Mouse (Mus musculus): ENCODE measurements around the gene Cox20. TPM values are rescaled to one million over a fixed set of nuclear protein-coding genes. Genes with fewer than 3 reads are reported as not detected.
"Not testable (repeated sequence)": the region's sequence is repeated elsewhere in the genome, so short reads cannot be mapped to it uniquely, and the experiment has no call there.

The Cox20 gene
- total and polyA plus RNA-seq, 2 experiments from 2014 or later, result 268 to 519 TPM

GRCm38 (mm10) chr1:178283946-178284720 is 34.8 kb upstream of the Cox20 start:
- no peak overlapping the region for H3K9ac ChIP-seq (replicated peaks; ENCODE audit: low read depth, low read length)
- 64% methylated on average over 2 of the region's 2 CpGs for WGBS
- DNase-seq (ENCODE audit: low spot score), result no peak
- H3K27me3 ChIP-seq (ENCODE audit: control insufficient read depth, insufficient read depth, low read length), result no peaks in the 10 kb centered on the region
- no peaks in the 10 kb centered on the region for H3K36me3 ChIP-seq (replicated peaks; ENCODE audit: control insufficient read depth, insufficient read depth, low read length)
- H3K9me3 ChIP-seq (replicated peaks; ENCODE audit: control insufficient read depth, low read length), result no peaks in the 10 kb centered on the region
- H3K27ac ChIP-seq (ENCODE audit: low read depth), result no peak overlapping the region
- no peak overlapping the region for H3K4me2 ChIP-seq (ENCODE audit: low read depth, low read length)
- TF ChIP-seq CTCF (IDR thresholded peaks at IDR 0.05; ENCODE audit: low read depth) (no peak), EP300 (IDR thresholded peaks at IDR 0.05; ENCODE audit: low read depth) (no peak)
- no peak for ATAC-seq (ENCODE audit: insufficient read depth, low read depth)
- H3K4me1 ChIP-seq (ENCODE audit: control insufficient read depth, insufficient read depth), result no peaks in the 10 kb centered on the region
- H3K4me3 ChIP-seq (ENCODE audit: low read depth, low read length), result no peak overlapping the region

- H3K9me3 ChIP-seq (replicated peaks; ENCODE audit: control insufficient read depth, low read length), result no peaks in the 10 kb centered on the region
- no peaks in the 10 kb centered on the region for H3K27me3 ChIP-seq (ENCODE audit: control insufficient read depth, insufficient read depth, low read length)
- no peak overlapping the region for H3K27ac ChIP-seq (ENCODE audit: low read depth)
- H3K9ac ChIP-seq (replicated peaks; ENCODE audit: low read depth, low read length), result no peak overlapping the region
- no peaks in the 10 kb centered on the region for H3K36me3 ChIP-seq (replicated peaks; ENCODE audit: control insufficient read depth, insufficient read depth, low read length)
- TF ChIP-seq CTCF (IDR thresholded peaks at IDR 0.05; ENCODE audit: low read depth), result no peak
- no peak for TF ChIP-seq EP300 (IDR thresholded peaks at IDR 0.05; ENCODE audit: low read depth)
- H3K4me2 ChIP-seq (ENCODE audit: low read depth, low read length), result no peak overlapping the region
- ATAC-seq (ENCODE audit: insufficient read depth, low read depth), result no peak
- 56% methylated on average over 8 of the region's 8 CpGs for WGBS
- H3K4me3 ChIP-seq (ENCODE audit: low read depth, low read length), result no peak overlapping the region
- no peak for DNase-seq (ENCODE audit: low spot score)
- H3K4me1 ChIP-seq (ENCODE audit: control insufficient read depth, insufficient read depth), result no peaks in the 10 kb centered on the region
Observed at GRCm38 (mm10) chr1:178287601-178288176, 31.2 kb upstream of the Cox20 start.

- no peaks in the 10 kb centered on the region for H3K27me3 ChIP-seq (ENCODE audit: control insufficient read depth, insufficient read depth, low read length)
- no peak overlapping the region for H3K4me3 ChIP-seq (ENCODE audit: low read depth, low read length)
- no peak for DNase-seq (ENCODE audit: low spot score)
- H3K9ac ChIP-seq (replicated peaks; ENCODE audit: low read depth, low read length), result no peak overlapping the region
- 70% methylated on average over 3 of the region's 3 CpGs for WGBS
- no peak for TF ChIP-seq EP300 (IDR thresholded peaks at IDR 0.05; ENCODE audit: low read depth)
- TF ChIP-seq CTCF (IDR thresholded peaks at IDR 0.05; ENCODE audit: low read depth), result no peak
- H3K4me2 ChIP-seq (ENCODE audit: low read depth, low read length), result no peak overlapping the region
- no peaks in the 10 kb centered on the region for H3K9me3 ChIP-seq (replicated peaks; ENCODE audit: control insufficient read depth, low read length)
- no peaks in the 10 kb centered on the region for H3K36me3 ChIP-seq (replicated peaks; ENCODE audit: control insufficient read depth, insufficient read depth, low read length)
- ATAC-seq (ENCODE audit: insufficient read depth, low read depth), result no peak
- H3K27ac ChIP-seq (ENCODE audit: low read depth), result no peak overlapping the region
- no peaks in the 10 kb centered on the region for H3K4me1 ChIP-seq (ENCODE audit: control insufficient read depth, insufficient read depth)
Observed at GRCm38 (mm10) chr1:178291716-178292115, 27.2 kb upstream of the Cox20 start.

GRCm38 (mm10) chr1:178294051-178294450 is 24.9 kb upstream of the Cox20 start:
- H3K9me3 ChIP-seq (replicated peaks; ENCODE audit: control insufficient read depth, low read length), result no peaks in the 10 kb centered on the region
- no peak for ATAC-seq (ENCODE audit: insufficient read depth, low read depth)
- WGBS, result 83% methylated on average over 1 of the region's 1 CpGs

GRCm38 (mm10) chr1:178301261-178301660 is 17.7 kb upstream of the Cox20 start:
- WGBS, result 78% methylated on average over 2 of the region's 2 CpGs
- H3K9me3 ChIP-seq (replicated peaks; ENCODE audit: control insufficient read depth, low read length); H3K9ac ChIP-seq (replicated peaks; ENCODE audit: low read depth, low read length); H3K36me3 ChIP-seq (replicated peaks; ENCODE audit: control insufficient read depth, insufficient read depth, low read length); H3K27ac ChIP-seq (ENCODE audit: low read depth); ATAC-seq (ENCODE audit: insufficient read depth, low read depth); H3K4me3 ChIP-seq (ENCODE audit: low read depth, low read length); H3K27me3 ChIP-seq (ENCODE audit: control insufficient read depth, insufficient read depth, low read length); H3K4me2 ChIP-seq (ENCODE audit: low read depth, low read length); H3K4me1 ChIP-seq (ENCODE audit: control insufficient read depth, insufficient read depth); DNase-seq (ENCODE audit: low spot score): not testable (repeated sequence)

More at GRCm38 (mm10) chr1:178294051-178294450, 24.9 kb upstream of the Cox20 start:
- DNase-seq (ENCODE audit: low spot score), result no peak
- no peaks in the 10 kb centered on the region for H3K36me3 ChIP-seq (replicated peaks; ENCODE audit: control insufficient read depth, insufficient read depth, low read length)
- no peaks in the 10 kb centered on the region for H3K4me1 ChIP-seq (ENCODE audit: control insufficient read depth, insufficient read depth)
- no peak overlapping the region for H3K4me2 ChIP-seq (ENCODE audit: low read depth, low read length)
- H3K27ac ChIP-seq (ENCODE audit: low read depth), result no peak overlapping the region
- H3K9ac ChIP-seq (replicated peaks; ENCODE audit: low read depth, low read length), result no peak overlapping the region
- TF ChIP-seq CTCF (IDR thresholded peaks at IDR 0.05; ENCODE audit: low read depth), result no peak
- no peak for TF ChIP-seq EP300 (IDR thresholded peaks at IDR 0.05; ENCODE audit: low read depth)
- no peaks in the 10 kb centered on the region for H3K27me3 ChIP-seq (ENCODE audit: control insufficient read depth, insufficient read depth, low read length)
- no peak overlapping the region for H3K4me3 ChIP-seq (ENCODE audit: low read depth, low read length)
